Mouse (Mus musculus) left cerebral cortex, adult 11 months (tissue): ENCODE measurements at regions not wholly inside any gene's neighbourhood (a gene's known extent, or its start where the extent isn't known, plus 50 kb on each side); places are given as distances from the start of the nearest gene placed in this dataset.

Source experiments
- DNase-seq: peaks from one replicate; pipeline ENCODE4 v3.0.0; 2022; ENCODE audit warnings: low spot score

DNA sequence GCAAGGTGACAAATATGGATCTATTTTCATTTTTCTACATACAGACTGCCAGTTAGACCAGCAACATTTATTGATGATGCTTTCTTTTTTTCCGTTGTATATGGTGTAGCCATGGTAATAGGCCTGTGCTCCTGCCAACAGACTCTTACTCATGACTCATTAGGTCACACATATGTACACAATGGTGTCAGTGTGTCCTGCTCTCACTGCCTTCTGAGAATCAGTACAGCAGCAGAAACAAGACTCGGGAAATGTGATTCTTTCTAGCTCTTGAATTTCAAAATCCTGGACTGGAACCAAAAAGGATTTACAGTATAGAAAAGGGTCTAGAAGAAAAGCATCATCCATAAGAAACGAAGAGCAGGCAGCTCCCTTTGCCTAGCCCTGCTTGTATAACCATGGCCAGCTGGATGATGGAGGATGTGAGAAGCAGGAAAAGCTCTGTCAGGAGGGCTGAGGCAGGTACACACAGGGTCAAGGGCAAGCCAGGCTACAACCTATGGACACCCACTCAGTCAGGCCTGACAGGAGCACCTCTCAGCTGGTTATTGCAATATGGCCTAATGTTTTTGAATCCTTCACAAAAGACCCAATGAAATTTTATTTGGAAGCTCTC is 132.2 kb downstream of the Tmem17 start:
- no peak for DNase-seq

DNA sequence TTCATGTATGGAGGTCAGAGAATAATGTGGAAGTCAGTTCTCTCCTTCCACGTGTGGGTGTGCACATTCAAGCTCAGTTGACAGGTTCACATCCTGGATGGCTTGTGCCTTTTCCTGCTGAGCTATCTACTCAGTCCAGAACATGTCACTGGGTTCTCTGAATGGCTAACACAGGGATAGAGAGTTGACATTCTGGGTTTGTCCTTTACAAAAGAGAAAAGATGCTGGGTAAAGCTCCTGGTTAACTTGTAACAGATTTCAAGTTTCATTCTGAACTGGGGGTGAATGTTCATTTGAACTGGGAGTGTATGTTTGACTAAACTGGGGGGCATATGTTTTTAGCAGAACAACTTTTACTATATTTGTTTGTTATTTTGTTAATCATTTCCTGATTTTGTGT is 133.0 kb downstream of the Tmem17 start:
- DNase-seq, result no peak

GRCm38 (mm10) chr11:22646192-22646936 is 134.5 kb downstream of the Tmem17 start:
- DNase-seq, result no peak

DNA sequence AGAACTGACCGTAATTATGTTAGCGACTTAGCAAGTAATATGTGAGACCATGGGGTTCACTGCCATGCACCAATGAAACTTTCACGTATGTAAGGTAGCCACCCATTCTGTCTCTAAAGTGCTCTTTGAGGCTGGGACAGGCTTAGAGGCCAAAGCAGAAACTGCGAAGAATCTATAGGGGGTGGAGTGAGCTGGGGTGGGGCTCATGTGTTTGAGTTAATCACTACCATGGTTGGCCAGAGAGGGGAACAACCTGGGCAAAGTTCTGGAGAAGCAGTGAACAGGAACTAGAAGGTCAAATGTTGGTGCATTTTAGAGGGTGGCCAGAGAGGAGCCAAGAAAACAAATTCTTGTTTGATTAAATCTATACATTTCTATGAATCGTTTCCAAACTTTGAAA is 136.4 kb downstream of the Tmem17 start:
- DNase-seq, result no peak

GRCm38 (mm10) chr11:22650771-22651170 is 138.9 kb downstream of the Tmem17 start:
- DNase-seq, result no peak

DNA sequence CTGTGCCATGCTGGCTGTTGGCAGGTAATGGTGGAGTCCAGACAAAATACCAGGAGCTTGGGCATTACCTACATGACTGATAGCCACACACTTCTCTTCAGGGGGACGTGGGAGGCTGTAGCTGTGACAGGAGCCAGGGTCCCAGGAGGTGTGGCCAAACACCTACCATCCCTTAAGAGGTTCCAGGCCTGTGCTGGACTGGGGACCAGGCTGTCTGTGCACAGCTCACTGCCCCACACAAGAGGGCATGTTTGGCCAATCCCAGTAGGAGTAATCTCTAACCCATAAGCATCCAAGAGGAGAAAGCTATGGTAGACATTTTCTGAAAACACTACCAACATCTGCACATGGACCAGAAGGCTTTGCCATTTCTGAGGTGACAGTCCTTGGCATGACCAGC is 139.4 kb downstream of the Tmem17 start:
- no peak for DNase-seq

DNA sequence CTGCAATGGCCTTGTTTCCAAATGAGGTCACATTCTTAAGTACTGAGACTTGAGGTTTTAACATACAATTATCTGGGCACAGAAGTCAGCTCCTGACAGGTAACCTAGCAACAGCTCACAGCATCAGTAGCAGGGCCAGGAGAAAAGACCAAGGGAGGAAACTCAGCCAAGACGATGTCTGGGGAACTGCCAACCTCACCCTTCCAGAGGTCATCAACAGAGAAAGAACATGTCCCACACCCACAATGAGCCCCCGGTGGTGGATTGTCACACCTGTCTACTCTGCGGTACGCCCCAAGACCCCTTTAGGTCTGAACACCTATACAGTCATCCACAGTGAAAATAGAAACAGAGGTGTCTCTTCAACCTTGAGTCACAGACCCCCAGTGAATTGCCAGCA is 140.0 kb downstream of the Tmem17 start:
- no peak for DNase-seq

DNA sequence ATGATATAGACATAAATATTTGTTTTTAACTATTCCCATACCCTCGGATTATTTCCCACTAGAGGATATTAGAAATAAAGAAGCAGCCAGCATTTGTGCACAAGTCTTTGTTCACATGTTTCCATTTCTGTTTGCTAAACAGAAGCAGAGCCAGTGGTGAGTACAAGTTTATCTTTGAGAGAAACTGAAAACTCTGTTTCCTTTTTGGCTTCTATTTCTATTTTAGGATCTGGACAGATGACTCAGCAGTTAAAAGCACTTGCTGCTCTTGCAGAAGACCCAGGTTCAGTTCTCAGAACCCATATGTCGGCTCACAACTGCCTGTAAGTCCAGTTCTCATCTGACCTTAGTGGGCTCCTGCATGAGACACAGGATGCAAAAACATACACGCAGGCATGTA is 141.0 kb downstream of the Tmem17 start:
- no peak for DNase-seq

- no peak for DNase-seq
These were observed 141.5 kb downstream of the Tmem17 start for GRCm38 (mm10) chr11:22653366-22653765.

DNA sequence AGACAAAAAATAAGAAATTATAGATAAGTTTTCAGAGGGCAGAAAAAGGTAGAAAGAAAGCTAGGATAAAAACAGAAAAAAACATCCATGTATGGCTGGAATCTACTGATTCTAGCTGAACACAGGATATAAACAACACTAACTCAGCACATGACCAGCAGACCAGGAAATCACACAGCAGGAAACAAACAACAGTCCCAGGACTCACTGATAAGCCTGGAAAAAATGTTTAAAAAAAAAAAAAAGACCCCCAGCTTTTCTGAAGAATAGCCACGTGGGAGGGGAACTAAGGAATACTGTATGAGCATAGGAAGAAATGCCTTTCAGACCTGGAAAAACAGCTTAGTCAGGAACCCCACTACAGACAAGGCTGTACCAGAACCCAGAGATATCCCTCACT is 145.7 kb downstream of the Tmem17 start:
- no peak for DNase-seq

DNA sequence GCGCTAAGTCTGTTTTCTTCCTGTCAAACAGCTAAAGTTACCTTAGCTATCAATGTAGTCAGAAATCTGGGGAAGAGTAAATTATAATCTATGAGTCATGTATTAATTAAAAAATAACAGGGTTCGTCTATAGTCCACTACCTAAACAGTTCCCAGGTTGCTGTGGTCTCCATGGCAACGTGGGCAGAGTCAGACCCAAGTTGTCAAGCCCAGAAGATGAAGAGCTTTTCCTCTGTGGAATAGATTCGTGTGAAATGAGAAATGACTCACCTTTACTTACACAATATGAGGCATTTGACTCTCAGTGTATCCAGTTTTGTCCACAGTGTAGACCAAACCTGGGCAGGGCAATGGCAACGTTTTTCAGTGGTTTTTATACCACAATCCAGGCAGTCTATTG is 149.2 kb downstream of the Tmem17 start:
- no peak for DNase-seq

GRCm38 (mm10) chr11:22661713-22662551 is 150.0 kb downstream of the Tmem17 start:
- DNase-seq, result no peak

DNA sequence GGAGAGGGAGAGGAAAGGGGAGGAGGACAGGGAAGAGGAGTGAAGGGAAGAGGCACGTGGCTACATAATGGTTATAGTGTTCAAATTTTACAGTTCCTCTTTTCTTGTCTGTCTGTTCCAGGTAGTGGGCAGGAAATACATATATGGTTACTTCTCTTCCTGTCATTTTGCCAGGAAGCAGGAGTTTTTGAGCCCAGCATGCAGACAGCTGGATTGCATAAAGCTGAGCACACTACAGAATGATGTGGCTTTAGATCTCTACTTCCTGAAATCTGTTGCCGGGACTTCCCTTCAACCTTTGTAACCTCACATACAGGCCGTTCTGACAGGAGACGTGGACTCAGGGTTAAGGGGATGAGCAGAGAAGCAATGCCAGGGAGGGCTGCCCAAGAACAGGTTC is 154.1 kb downstream of the Tmem17 start:
- no peak for DNase-seq

DNA sequence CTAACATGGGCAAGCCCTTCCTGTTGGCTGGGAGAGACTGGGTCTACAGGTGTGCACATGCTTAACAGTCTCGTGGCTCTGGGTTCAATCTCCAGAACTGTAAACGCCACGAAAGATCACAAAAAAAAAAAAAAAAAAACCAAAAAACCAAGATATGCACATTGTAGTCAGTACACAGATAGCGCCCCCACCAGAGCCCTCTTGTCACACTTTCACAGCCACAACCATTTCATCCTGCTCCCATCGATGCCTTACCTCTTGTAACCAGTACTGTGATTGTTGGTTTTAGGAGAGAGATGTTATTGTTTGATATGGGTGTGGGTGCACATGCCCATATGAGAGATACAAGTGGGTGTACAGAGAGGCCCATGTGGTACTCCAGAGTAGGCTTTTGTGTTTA is 154.5 kb downstream of the Tmem17 start:
- DNase-seq, result no peak

DNA sequence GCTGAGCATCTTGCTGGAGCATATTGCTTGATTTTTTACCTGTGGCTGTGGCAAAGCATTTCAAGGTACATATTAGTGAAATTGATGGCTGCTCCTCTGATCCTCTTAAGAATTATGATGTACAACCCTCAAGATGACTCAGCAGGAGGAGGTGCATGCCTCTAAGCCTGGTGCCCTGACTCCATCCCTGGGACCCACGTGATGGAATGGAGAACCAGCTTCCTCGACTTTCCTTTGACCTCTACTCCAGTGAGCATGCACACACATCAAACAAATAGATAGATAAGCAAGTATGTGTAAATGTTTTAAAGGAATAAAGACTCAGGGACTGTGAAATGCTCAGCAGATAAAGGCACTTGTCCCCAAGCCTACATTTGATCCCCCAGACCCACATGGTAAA is 156.3 kb downstream of the Tmem17 start:
- DNase-seq, result no peak

GRCm38 (mm10) chr11:22669267-22669666 is 157.4 kb downstream of the Tmem17 start:
- no peak for DNase-seq

GRCm38 (mm10) chr11:22671791-22672490 is 160.1 kb downstream of the Tmem17 start:
- no peak for DNase-seq

GRCm38 (mm10) chr11:22675047-22675446 is 163.2 kb downstream of the Tmem17 start:
- no peak for DNase-seq

DNA sequence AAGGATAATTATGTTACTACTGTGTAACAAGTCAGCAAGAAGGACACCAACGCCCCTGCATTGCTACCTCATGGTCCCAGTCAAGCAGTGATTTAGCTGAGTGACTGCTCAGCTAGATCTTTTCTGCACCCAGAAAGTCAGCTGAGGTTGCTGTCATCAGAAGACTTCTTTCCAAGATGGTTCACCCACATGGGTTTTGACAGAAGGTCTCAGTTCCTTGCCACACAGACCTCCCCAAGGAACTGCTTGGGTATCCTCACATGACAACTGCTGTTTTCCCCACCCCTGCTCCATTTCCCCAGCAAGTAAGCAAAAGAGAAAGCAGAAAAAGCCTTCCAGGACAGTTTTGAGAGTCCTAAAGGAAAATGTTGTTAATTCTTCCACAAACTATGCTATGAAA is 163.9 kb downstream of the Tmem17 start:
- no peak for DNase-seq

DNA sequence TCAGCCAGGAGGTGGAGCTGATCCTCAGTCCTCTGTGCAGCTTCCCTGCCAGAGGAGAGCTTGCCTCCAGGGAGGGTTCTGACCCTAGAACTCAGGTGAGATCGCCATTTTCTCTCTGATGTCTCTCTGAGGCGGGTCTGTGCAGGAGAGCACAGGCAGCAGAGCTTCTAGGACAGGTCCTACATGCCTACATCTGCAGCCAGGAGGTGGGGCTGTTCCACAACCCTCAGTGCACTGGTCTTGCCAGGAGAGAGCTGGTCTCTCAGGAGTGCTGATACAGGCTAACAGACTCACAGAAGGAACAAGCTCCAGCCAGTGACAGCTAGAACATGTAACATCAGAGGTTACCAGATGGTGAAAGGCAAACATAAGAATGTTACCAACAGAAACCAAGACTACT is 165.4 kb downstream of the Tmem17 start:
- no peak for DNase-seq

DNA sequence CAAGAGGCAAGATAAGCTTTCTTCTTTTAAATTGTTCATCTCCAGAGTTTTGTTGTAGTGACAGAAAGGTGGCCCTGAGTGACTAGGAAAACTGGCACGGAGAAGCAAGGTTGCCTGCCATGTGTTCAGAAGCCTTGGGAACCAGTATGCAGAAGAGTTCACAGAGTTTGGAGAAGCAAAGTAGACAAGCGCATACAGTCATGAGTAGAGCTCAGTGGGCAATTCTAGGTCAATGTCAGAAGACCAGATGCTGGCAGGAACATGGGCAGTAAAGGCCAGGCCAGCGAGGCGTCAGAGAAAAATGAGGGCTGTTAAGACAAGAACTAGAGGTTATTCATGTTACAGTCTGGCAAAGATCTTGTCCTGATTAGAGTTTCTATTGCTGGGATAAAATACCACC is 172.7 kb downstream of the Tmem17 start:
- no peak for DNase-seq

GRCm38 (mm10) chr11:22690829-22691228 is 169.9 kb downstream of the B3gnt2 start:
- no peak for DNase-seq
